Mouse (Mus musculus): ENCODE measurements around the gene N4bp3.
"Not testable (repeated sequence)": the region's sequence is repeated elsewhere in the genome, so short reads cannot be mapped to it uniquely, and the experiment has no call there.

Gene N4bp3

GRCm38 (mm10) chr11:51627907-51628306, 22.7 kb downstream of the N4bp3 start:
- no peak for DNase-seq (ENCODE audit: extremely low spot score)

GRCm38 (mm10) chr11:51627425-51627824, 23.2 kb downstream of the N4bp3 start:
- DNase-seq (ENCODE audit: extremely low spot score) = no peak

- DNase-seq (ENCODE audit: extremely low spot score) = no peak
Observed at GRCm38 (mm10) chr11:51625187-51625820, 25.3 kb downstream of the N4bp3 start.

- DNase-seq (ENCODE audit: extremely low spot score) = no peak
Observed at GRCm38 (mm10) chr11:51622971-51623491, 27.6 kb downstream of the N4bp3 start.

- DNase-seq (ENCODE audit: extremely low spot score) = no peak
Observed at GRCm38 (mm10) chr11:51621776-51622175, 28.9 kb downstream of the N4bp3 start.

- DNase-seq (ENCODE audit: extremely low spot score) = no peak
Observed at GRCm38 (mm10) chr11:51620084-51620483, 30.6 kb downstream of the N4bp3 start.

GRCm38 (mm10) chr11:51619409-51620060, 31.1 kb downstream of the N4bp3 start, which contains the start of gene Nhp2:
Gene Nhp2 (plus strand): TSS chr11:51619735.
- peak; percentile 99 for DNase-seq (ENCODE audit: extremely low spot score)

- no peak for DNase-seq (ENCODE audit: extremely low spot score)
Observed at GRCm38 (mm10) chr11:51618894-51619408, 31.7 kb downstream of the N4bp3 start.

- DNase-seq (ENCODE audit: extremely low spot score) = peak; percentile 81
Observed at GRCm38 (mm10) chr11:51617693-51618092, 32.9 kb downstream of the N4bp3 start.

- DNase-seq (ENCODE audit: extremely low spot score) = not testable (repeated sequence)
Observed at GRCm38 (mm10) chr11:51616113-51616512, 34.5 kb downstream of the N4bp3 start.

GRCm38 (mm10) chr11:51615601-51616000, 35.0 kb downstream of the N4bp3 start:
- DNase-seq (ENCODE audit: extremely low spot score) = peak; percentile 78

GRCm38 (mm10) chr11:51615129-51615528, 35.5 kb downstream of the N4bp3 start:
- DNase-seq (ENCODE audit: extremely low spot score) = no peak

GRCm38 (mm10) chr11:51614256-51614655, 36.4 kb downstream of the N4bp3 start:
- DNase-seq (ENCODE audit: extremely low spot score) = no peak

- not testable (repeated sequence) for DNase-seq (ENCODE audit: extremely low spot score)
Observed at GRCm38 (mm10) chr11:51609940-51610339, 40.7 kb downstream of the N4bp3 start.

GRCm38 (mm10) chr11:51609266-51609909, 41.3 kb downstream of the N4bp3 start:
- no peak for DNase-seq (ENCODE audit: extremely low spot score)

GRCm38 (mm10) chr11:51607096-51607738, 43.4 kb downstream of the N4bp3 start:
- no peak for DNase-seq (ENCODE audit: extremely low spot score)

- DNase-seq (ENCODE audit: extremely low spot score) = peak; percentile 98
Observed at GRCm38 (mm10) chr11:51606447-51607095, 44.1 kb downstream of the N4bp3 start, which contains the start of gene Hnrnpab. Gene Hnrnpab (minus strand): TSS chr11:51606847.

- peak; percentile 78 for DNase-seq (ENCODE audit: extremely low spot score)
Observed at GRCm38 (mm10) chr11:51605602-51606446, 44.8 kb downstream of the N4bp3 start.

- DNase-seq (ENCODE audit: extremely low spot score) = no peak
Observed at GRCm38 (mm10) chr11:51602253-51602652, 48.4 kb downstream of the N4bp3 start.

- DNase-seq (ENCODE audit: extremely low spot score) = no peak
Observed at GRCm38 (mm10) chr11:51597553-51597952, 53.1 kb downstream of the N4bp3 start.

Measured in embryo, embryonic 9.5 days (tissue).